Mouse (Mus musculus) bone marrow macrophage, adult 2 months (primary cell): ENCODE results near the gene Mocs1. TPM values are rescaled to one million over a fixed set of nuclear protein-coding genes. Genes with fewer than 3 reads are reported as not detected.
A peak's percentile ranks its signal among the peaks of the same experiment; 100 is the strongest.
"Not testable (repeated sequence)": the region's sequence is repeated elsewhere in the genome, so short reads cannot be mapped to it uniquely, and the experiment has no call there.

Experiments
- H3K27ac ChIP-seq: 2 replicates; pipeline ENCODE4 v1.5.1; 2012; ENCODE audit warnings: low read depth, low read length; ENCODE audit not compliant: insufficient read depth
- H3K4me1 ChIP-seq: 2 replicates; pipeline ENCODE4 v1.6.1; 2012; ENCODE audit warnings: low read length; ENCODE audit not compliant: control insufficient read depth, insufficient read depth
- H3K4me3 ChIP-seq: 2 replicates; pipeline ENCODE4 v1.5.1; 2012; ENCODE audit warnings: mild to moderate bottlenecking, low read length, moderate library complexity; ENCODE audit not compliant: insufficient read depth
- CTCF ChIP-seq: IDR thresholded peaks from 2 replicates; pipeline ENCODE4 v1.5.1; 2012; ENCODE audit warnings: low read depth, mild to moderate bottlenecking, low read length, moderate library complexity
- POLR2A ChIP-seq: IDR thresholded peaks from 2 replicates; pipeline ENCODE4 v1.6.1; 2012; ENCODE audit warnings: mild to moderate bottlenecking, low read depth, low read length, borderline replicate concordance
- polyA plus RNA-seq: library from polyadenylated mRNA; stranded (reverse); fragments of >200 nt; gene quantifications from 2 replicates; pipeline ENCODE4 v1.2.4, GENCODE M21; 2012; ENCODE audit not compliant: missing spikeins, insufficient read depth, insufficient read length

Gene Mocs1
- polyA plus RNA-seq, 1 experiment, result 34.5 TPM

- TF ChIP-seq POLR2A (no peak), CTCF (no peak)
- Histone ChIP-seq H3K27ac (no peak overlapping the region), H3K4me3 (peak overlapping the region; percentile 92; the same call in 1 of the 2 replicates), H3K4me1 (peaks cover 46% of the 10 kb centered on the region)
These were observed 2.0 kb downstream of the Mocs1 start for GRCm38 (mm10) chr17:49430136-49430535.

GRCm38 (mm10) chr17:49431176-49431575 is 3.0 kb downstream of the Mocs1 start:
- H3K4me1 ChIP-seq, result peaks cover 46% of the 10 kb centered on the region
- no peak overlapping the region for H3K27ac ChIP-seq
- H3K4me3 ChIP-seq, result no peak overlapping the region
- TF ChIP-seq CTCF (no peak), POLR2A (no peak)

- peaks cover 46% of the 10 kb centered on the region for H3K4me1 ChIP-seq
- TF ChIP-seq CTCF, result no peak
- TF ChIP-seq POLR2A, result no peak
- H3K4me3 ChIP-seq, result no peak overlapping the region
- H3K27ac ChIP-seq, result peak overlapping the region; percentile 59
These were observed 4.0 kb downstream of the Mocs1 start for GRCm38 (mm10) chr17:49432071-49432711.

- Histone ChIP-seq H3K4me1 (peaks cover 42% of the 10 kb centered on the region), H3K27ac (no peak overlapping the region), H3K4me3 (no peak overlapping the region)
- TF ChIP-seq CTCF, result no peak
- TF ChIP-seq POLR2A, result no peak
These were observed 4.9 kb downstream of the Mocs1 start for GRCm38 (mm10) chr17:49433071-49433470.

- TF ChIP-seq CTCF, result no peak
- TF ChIP-seq POLR2A, result no peak
- Histone ChIP-seq H3K4me3 (no peak overlapping the region), H3K4me1 (peaks cover 42% of the 10 kb centered on the region), H3K27ac (no peak overlapping the region)
These were observed 6.1 kb downstream of the Mocs1 start for GRCm38 (mm10) chr17:49434236-49434635.

GRCm38 (mm10) chr17:49435081-49435480 is 6.9 kb downstream of the Mocs1 start:
- TF ChIP-seq CTCF (no peak), POLR2A (no peak)
- H3K4me3 ChIP-seq, result no peak overlapping the region
- H3K27ac ChIP-seq, result no peak overlapping the region
- peaks cover 35% of the 10 kb centered on the region for H3K4me1 ChIP-seq

GRCm38 (mm10) chr17:49436631-49437030 is 8.5 kb downstream of the Mocs1 start:
- Histone ChIP-seq H3K27ac (no peak overlapping the region), H3K4me1 (peaks cover 25% of the 10 kb centered on the region), H3K4me3 (no peak overlapping the region)
- TF ChIP-seq POLR2A (no peak), CTCF (no peak)

- not testable (repeated sequence) for H3K4me3 ChIP-seq, H3K27ac ChIP-seq
- peaks cover 18% of the 10 kb centered on the region for H3K4me1 ChIP-seq
These were observed 9.1 kb downstream of the Mocs1 start for GRCm38 (mm10) chr17:49437306-49437705.

GRCm38 (mm10) chr17:49438822-49439574 is 10.8 kb downstream of the Mocs1 start:
- Histone ChIP-seq H3K4me1 (peaks cover 3% of the 10 kb centered on the region; the same call in 1 of the 2 replicates), H3K27ac (no peak overlapping the region), H3K4me3 (no peak overlapping the region)
- TF ChIP-seq CTCF (no peak), POLR2A (no peak)

GRCm38 (mm10) chr17:49439706-49440105 is 11.5 kb downstream of the Mocs1 start:
- Histone ChIP-seq H3K4me1 (peaks cover 3% of the 10 kb centered on the region; the same call in 1 of the 2 replicates), H3K4me3 (no peak overlapping the region), H3K27ac (no peak overlapping the region)
- no peak for TF ChIP-seq CTCF
- no peak for TF ChIP-seq POLR2A
